Mouse (Mus musculus): ENCODE measurements around the gene Arpc4.

Arpc4 gene

GRCm38 (mm10) chr6:113402094-113402493 is 24.2 kb downstream of the Arpc4 start:
- in situ Hi-C loops (cut with MboI, MseI), result loop anchor here (25.0 kb wide), 1 partner anchor 660 kb away; no protein-coding TSS in a partner anchor

GRCm38 (mm10) chr6:113404649-113405448 is 26.9 kb downstream of the Arpc4 start:
- in situ Hi-C loops (cut with MboI, MseI), result loop anchor here (25.0 kb wide), 1 partner anchor 657 kb away; no protein-coding TSS in a partner anchor

GRCm38 (mm10) chr6:113405483-113405882 is 27.6 kb downstream of the Arpc4 start:
- in situ Hi-C loops (cut with MboI, MseI), result loop anchor here (25.0 kb wide), 1 partner anchor 657 kb away; no protein-coding TSS in a partner anchor

- in situ Hi-C loops (cut with MboI, MseI), result loop anchor here (25.0 kb wide), 1 partner anchor 656 kb away; no protein-coding TSS in a partner anchor
Measured at GRCm38 (mm10) chr6:113406683-113407082, 28.8 kb downstream of the Arpc4 start.

- in situ Hi-C loops (cut with MboI, MseI), result loop anchor here (25.0 kb wide), 1 partner anchor 652 kb away; no protein-coding TSS in a partner anchor
Measured at GRCm38 (mm10) chr6:113410001-113410400, 32.1 kb downstream of the Arpc4 start.

- in situ Hi-C loops (cut with MboI, MseI), result loop anchor here (25.0 kb wide), 1 partner anchor 646 kb away; no protein-coding TSS in a partner anchor
Measured at GRCm38 (mm10) chr6:113416416-113416815, 38.5 kb downstream of the Arpc4 start.

- in situ Hi-C loops (cut with MboI, MseI), result loop anchor here (25.0 kb wide), 1 partner anchor 644 kb away; no protein-coding TSS in a partner anchor
Measured at GRCm38 (mm10) chr6:113418441-113419198, 40.7 kb downstream of the Arpc4 start.

- in situ Hi-C loops (cut with MboI, MseI), result loop anchor here (25.0 kb wide), 1 partner anchor 643 kb away; no protein-coding TSS in a partner anchor
Measured at GRCm38 (mm10) chr6:113419199-113419587, 41.3 kb downstream of the Arpc4 start, which contains the start of gene Rpusd3. TSS of gene Rpusd3 (minus strand) at chr6:113419340.

- in situ Hi-C loops (cut with MboI, MseI), result loop anchor here (25.0 kb wide), 1 partner anchor 639 kb away; no protein-coding TSS in a partner anchor
Measured at GRCm38 (mm10) chr6:113423000-113423399, 45.1 kb downstream of the Arpc4 start.

- in situ Hi-C loops (cut with MboI, MseI), result loop anchor here (25.0 kb wide), 1 partner anchor 638 kb away; no protein-coding TSS in a partner anchor
Measured at GRCm38 (mm10) chr6:113424187-113424586, 46.3 kb downstream of the Arpc4 start.

- in situ Hi-C loops (cut with MboI, MseI), result no loop called here
Measured at GRCm38 (mm10) chr6:113426696-113427095, 48.8 kb downstream of the Arpc4 start.

GRCm38 (mm10) chr6:113427397-113427796 is 49.5 kb downstream of the Arpc4 start:
- in situ Hi-C loops (cut with MboI, MseI), result no loop called here

- in situ Hi-C loops (cut with MboI, MseI), result no loop called here
Measured at GRCm38 (mm10) chr6:113428006-113428405, 50.1 kb downstream of the Arpc4 start.

GRCm38 (mm10) chr6:113429965-113430364 is 52.0 kb downstream of the Arpc4 start:
- in situ Hi-C loops (cut with MboI, MseI), result no loop called here

- in situ Hi-C loops (cut with MboI, MseI), result no loop called here
Measured at GRCm38 (mm10) chr6:113430846-113431245, 52.9 kb downstream of the Arpc4 start.

- in situ Hi-C loops (cut with MboI, MseI), result no loop called here
Measured at GRCm38 (mm10) chr6:113431801-113432200, 53.9 kb downstream of the Arpc4 start.

GRCm38 (mm10) chr6:113433661-113434060 is 55.7 kb downstream of the Arpc4 start:
- in situ Hi-C loops (cut with MboI, MseI), result no loop called here

- in situ Hi-C loops (cut with MboI, MseI), result no loop called here
Measured at GRCm38 (mm10) chr6:113434691-113435090, 56.8 kb downstream of the Arpc4 start.

GRCm38 (mm10) chr6:113435664-113436205 is 57.8 kb downstream of the Arpc4 start, which contains the start of gene Cidec:
TSS of gene Cidec (minus strand) at chr6:113435760.
- in situ Hi-C loops (cut with MboI, MseI), result no loop called here

- in situ Hi-C loops (cut with MboI, MseI), result no loop called here
Measured at GRCm38 (mm10) chr6:113437135-113437534, 59.2 kb downstream of the Arpc4 start.

- in situ Hi-C loops (cut with MboI, MseI), result no loop called here
Measured at GRCm38 (mm10) chr6:113438721-113439430, 61.0 kb downstream of the Arpc4 start.

Measured in T-helper 2 cell (primary cell).